Mouse (Mus musculus): Measurements from ENCODE around the gene Dync1i1. TPM values are rescaled to one million over a fixed set of nuclear protein-coding genes. Genes with fewer than 3 reads are reported as not detected.

Gene Dync1i1
- total and polyA plus RNA-seq, 3 experiments, result not detected

- Histone ChIP-seq H3K27me3 (ENCODE audit: control insufficient read depth in 1 of 2, insufficient read depth in 2 of 2, low read length in 2 of 2) (no peaks in the 10 kb centered on the region), H3K27ac (ENCODE audit: control insufficient read depth, low read depth, low read length) (no peak overlapping the region), H3K36me3 (ENCODE audit: control insufficient read depth in 1 of 2, insufficient read depth in 2 of 2, low read length in 2 of 2) (no peaks in the 10 kb centered on the region), H3K9me3 (replicated peaks; ENCODE audit: insufficient read depth, low read length) (no peaks in the 10 kb centered on the region), H3K9ac (ENCODE audit: control insufficient read depth, low read depth, low read length, poor library complexity, severe bottlenecking) (no peak overlapping the region), H3K4me3 (ENCODE audit: control insufficient read depth in 1 of 2, insufficient read depth in 1 of 2, low read depth in 2 of 2, low read length in 2 of 2) (no peak overlapping the region), H3K79me2 (ENCODE audit: control insufficient read depth, insufficient read depth, low read length, poor library complexity) (no peaks in the 10 kb centered on the region), H3K4me1 (ENCODE audit: control insufficient read depth in 1 of 2, insufficient read depth in 2 of 2, low read length in 2 of 2) (no peaks in the 10 kb centered on the region)
- peak; percentile 5 for DNase-seq (ENCODE audit: low read depth, low spot score)
- TF ChIP-seq CTCF (IDR thresholded peaks at IDR 0.05 in 2 of 3, conservative IDR thresholded peaks at IDR 0.05 in 1 of 3; ENCODE audit: control insufficient read depth in 1 of 3, insufficient read depth in 1 of 3, low read depth in 2 of 3, low read length in 3 of 3, poor library complexity in 1 of 3, severe bottlenecking in 1 of 3), result peak in 2 of 3 experiments; percentile 14 to 23; a peak in 3 of 6 replicates
- no peak for TF ChIP-seq TBP (IDR thresholded peaks at IDR 0.05; ENCODE audit: low read depth, low read length)
These were observed 101.6 kb downstream of the Dync1i1 start for GRCm38 (mm10) chr6:5827064-5827463.

- no peak overlapping the region for H3K27ac ChIP-seq (ENCODE audit: control insufficient read depth, low read depth, low read length)
- no peak overlapping the region for H3K9ac ChIP-seq (ENCODE audit: control insufficient read depth, low read depth, low read length, poor library complexity, severe bottlenecking)
- H3K79me2 ChIP-seq (ENCODE audit: control insufficient read depth, insufficient read depth, low read length, poor library complexity), result no peaks in the 10 kb centered on the region
- DNase-seq (ENCODE audit: low read depth, low spot score), result no peak
- TF ChIP-seq JUND (IDR thresholded peaks at IDR 0.05; ENCODE audit: low read depth, low read length), result no peak
- no peak for TF ChIP-seq GABPA (IDR thresholded peaks at IDR 0.05; ENCODE audit: low read depth, low read length)
- no peak for TF ChIP-seq USF2 (IDR thresholded peaks at IDR 0.05; ENCODE audit: borderline replicate concordance in 1 of 2, insufficient read depth in 1 of 2, low read depth in 1 of 2, low read length in 2 of 2)
- TF ChIP-seq MYC (IDR thresholded peaks at IDR 0.05; ENCODE audit: low read depth, low read length), result no peak
- no peak for TF ChIP-seq POLR2AphosphoS2 (IDR thresholded peaks at IDR 0.05; ENCODE audit: low read length)
- no peak for TF ChIP-seq POLR2A (IDR thresholded peaks at IDR 0.05; ENCODE audit: control insufficient read depth in 1 of 2, insufficient read depth in 1 of 2, low read depth in 1 of 2, low read length in 2 of 2, poor library complexity in 1 of 2)
- TF ChIP-seq MAZ (IDR thresholded peaks at IDR 0.05; ENCODE audit: low read depth, low read length), result no peak
- TF ChIP-seq ZKSCAN1 (IDR thresholded peaks at IDR 0.05; ENCODE audit: low read depth, low read length), result no peak
- TF ChIP-seq SMC3 (IDR thresholded peaks at IDR 0.05; ENCODE audit: low read depth, low read length), result no peak
- no peak for TF ChIP-seq HCFC1 (IDR thresholded peaks at IDR 0.05; ENCODE audit: low read depth, low read length)
- no peak for TF ChIP-seq TBP (IDR thresholded peaks at IDR 0.05; ENCODE audit: low read depth, low read length)
- TF ChIP-seq USF1 (IDR thresholded peaks at IDR 0.05; ENCODE audit: low read depth, low read length), result no peak
- no peak for TF ChIP-seq CTCF (IDR thresholded peaks at IDR 0.05 in 2 of 3, conservative IDR thresholded peaks at IDR 0.05 in 1 of 3; ENCODE audit: control insufficient read depth in 1 of 3, insufficient read depth in 1 of 3, low read depth in 2 of 3, low read length in 3 of 3, poor library complexity in 1 of 3, severe bottlenecking in 1 of 3)
- no peak for TF ChIP-seq MXI1 (IDR thresholded peaks at IDR 0.05; ENCODE audit: low read depth, low read length)
- no peak for TF ChIP-seq TAL1 (IDR thresholded peaks at IDR 0.05; ENCODE audit: low read length)
- TF ChIP-seq GATA1 (IDR thresholded peaks at IDR 0.05; ENCODE audit: low read depth, low read length), result no peak
- TF ChIP-seq KAT2A (conservative IDR thresholded peaks at IDR 0.05; ENCODE audit: low read depth, low read length), result no peak
- TF ChIP-seq NRF1 (IDR thresholded peaks at IDR 0.05; ENCODE audit: insufficient read depth, low read depth, low read length, poor library complexity, severe bottlenecking), result no peak
- TF ChIP-seq CHD2 (IDR thresholded peaks at IDR 0.05; ENCODE audit: low read length), result no peak
- H3K4me1 ChIP-seq (ENCODE audit: control insufficient read depth in 1 of 2, insufficient read depth in 2 of 2, low read length in 2 of 2), result no peaks in the 10 kb centered on the region
- no peaks in the 10 kb centered on the region for H3K27me3 ChIP-seq (ENCODE audit: control insufficient read depth in 1 of 2, insufficient read depth in 2 of 2, low read length in 2 of 2)
- H3K36me3 ChIP-seq (ENCODE audit: control insufficient read depth in 1 of 2, insufficient read depth in 2 of 2, low read length in 2 of 2), result no peaks in the 10 kb centered on the region
- H3K9me3 ChIP-seq (replicated peaks; ENCODE audit: insufficient read depth, low read length), result no peaks in the 10 kb centered on the region
- no peak overlapping the region for H3K4me3 ChIP-seq (ENCODE audit: control insufficient read depth in 1 of 2, insufficient read depth in 1 of 2, low read depth in 2 of 2, low read length in 2 of 2)
These were observed 103.1 kb downstream of the Dync1i1 start for GRCm38 (mm10) chr6:5828409-5828974.
